Comparison of ENCODE assay signal across 12 mouse cellular contexts in the genomic region with DNA sequence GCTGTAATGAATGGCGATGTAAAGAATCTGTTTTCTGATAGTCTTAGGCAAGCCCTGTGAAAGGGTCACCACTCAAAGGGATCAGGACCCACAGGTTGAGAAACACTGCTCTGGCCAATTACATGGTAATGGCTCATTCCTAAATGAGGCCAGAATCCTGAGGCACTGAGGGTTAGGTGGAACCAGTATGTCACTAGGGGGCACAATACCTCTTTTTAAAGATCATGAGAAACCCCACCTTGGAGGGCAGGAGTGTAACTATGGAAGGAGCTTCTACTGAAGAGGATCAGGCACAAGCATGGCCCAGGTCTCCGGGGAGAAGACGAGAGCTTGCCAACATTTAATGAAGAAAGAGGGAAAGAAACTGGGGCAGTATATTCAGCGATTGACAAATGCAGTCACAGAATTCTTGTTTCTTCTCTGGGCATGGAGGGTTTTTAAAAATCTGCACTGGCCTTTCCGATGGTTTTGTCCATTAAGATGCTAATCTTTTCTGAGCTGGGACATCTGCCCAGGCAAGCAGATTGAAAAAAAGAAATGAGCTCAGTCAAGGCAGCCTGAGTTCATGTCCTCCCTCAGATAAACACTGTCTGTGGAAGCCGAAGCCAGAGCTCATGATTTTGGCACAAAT. TPM values are rescaled to one million over a fixed set of nuclear protein-coding genes. Genes with fewer than 3 reads are reported as not detected.
DNase-seq lines count a peak whose midpoint lies in the region; ATAC-seq and TF ChIP-seq lines count a peak whose summit lies in the region.
"Had no signal": no experiment of that assay in that cellular context is flagged by ENCODE, and none has a peak within 500 bp of the region (broad histone marks: within the 10 kb centered on the region; RNA-seq: fewer than 3 reads in every experiment).

No protein-coding gene starts in this region.

- 0 out of 2 replicates have a peak, but pooled peaks have one; percentile 11 for TF ChIP-seq CTCF in kidney, postnatal 0 days (IDR thresholded peaks at IDR 0.05; ENCODE audit: low read depth)

- peak; percentile 24 for DNase-seq in adrenal gland, postnatal 14 days
- DNase-seq in adrenal gland, postnatal 25 days: no peak
- DNase-seq in kidney, postnatal 0 days (ENCODE audit: low spot score): no peak
- DNase-seq in kidney, adult 18-20 months: no peak
- DNase-seq in 3T3-L1 (ENCODE audit: low read depth, low spot score): peak; percentile 15
- DNase-seq in heart, postnatal 36 days: no peak
- DNase-seq in yolk sac, embryonic 10.5 days (ENCODE audit: low spot score): no peak
- DNase-seq: B cell, adult 2 months had no signal

- no peaks in the 10 kb centered on the region for H3K36me3 ChIP-seq in kidney, postnatal 0 days (ENCODE audit: insufficient read depth, low read length)
- H3K36me3 ChIP-seq in intestine, embryonic 15.5 days: no peaks in the 10 kb centered on the region
- H3K36me3 ChIP-seq: embryonic facial prominence, embryonic 13.5 days had no signal

- WGBS in kidney, postnatal 0 days: 64% methylated on average over 6 of the region's 6 CpGs
- 61% methylated on average over 6 of the region's 6 CpGs for WGBS in intestine, embryonic 15.5 days

- no peak for ATAC-seq in kidney, postnatal 0 days (replicated peaks; ENCODE audit: low FRiP score, low read depth)
- peak; percentile 17 for ATAC-seq in intestine, embryonic 15.5 days

- H3K4me3 ChIP-seq in kidney, postnatal 0 days (replicated peaks; ENCODE audit: low read depth, low read length): no peak overlapping the region
- no peak overlapping the region for H3K4me3 ChIP-seq in intestine, embryonic 15.5 days (replicated peaks)
- H3K4me3 ChIP-seq: embryonic facial prominence, embryonic 13.5 days; midbrain, embryonic 10.5 days had no signal

- no peak overlapping the region for H3K4me2 ChIP-seq in kidney, postnatal 0 days (ENCODE audit: low read length)
- no peak overlapping the region for H3K4me2 ChIP-seq in intestine, embryonic 15.5 days (replicated peaks)
- H3K4me2 ChIP-seq: embryonic facial prominence, embryonic 13.5 days had no signal

- no peak overlapping the region for H3K27ac ChIP-seq in kidney, postnatal 0 days
- peak overlapping the region; percentile 36 for H3K27ac ChIP-seq in intestine, embryonic 15.5 days
- H3K27ac ChIP-seq: embryonic facial prominence, embryonic 13.5 days; liver, embryonic 14.5 days; midbrain, embryonic 10.5 days had no signal

- H3K27me3 ChIP-seq in kidney, postnatal 0 days (ENCODE audit: insufficient read depth, low read length): no peaks in the 10 kb centered on the region
- H3K27me3 ChIP-seq in intestine, embryonic 15.5 days (replicated peaks): no peaks in the 10 kb centered on the region
- H3K27me3 ChIP-seq: embryonic facial prominence, embryonic 13.5 days had no signal

- no peaks in the 10 kb centered on the region for H3K9me3 ChIP-seq in kidney, postnatal 0 days (replicated peaks; ENCODE audit: low read length)
- no peaks in the 10 kb centered on the region for H3K9me3 ChIP-seq in intestine, embryonic 15.5 days
- H3K9me3 ChIP-seq: embryonic facial prominence, embryonic 13.5 days; midbrain, embryonic 10.5 days had no signal

- H3K4me1 ChIP-seq in kidney, postnatal 0 days (replicated peaks; ENCODE audit: insufficient read depth, low read length): no peaks in the 10 kb centered on the region
- H3K4me1 ChIP-seq in intestine, embryonic 15.5 days (replicated peaks): no peaks in the 10 kb centered on the region
- H3K4me1 ChIP-seq: embryonic facial prominence, embryonic 13.5 days had no signal

- intact Hi-C loops in heart, postnatal 36 days (cut with DNase I): loop anchor here (5.0 kb wide), 2 partner anchors 94 to 144 kb away; no protein-coding TSS in a partner anchor

- no peak overlapping the region for H3K9ac ChIP-seq in kidney, postnatal 0 days (ENCODE audit: low read depth, low read length)
- H3K9ac ChIP-seq in intestine, embryonic 15.5 days: no peak overlapping the region
- H3K9ac ChIP-seq: embryonic facial prominence, embryonic 13.5 days; liver, embryonic 14.5 days had no signal

RNA-seq across cellular contexts. Expression of a gene that starts 9.9 kb away (rescaled TPM):
- total RNA-seq in adrenal gland, postnatal 14 days (2021): not detected in 2 replicates
- 0.43 and 0.57 TPM in 2 replicates for total RNA-seq in adrenal gland, postnatal 25 days (2021)
- 0.20 TPM in 1 of 2 replicates, not detected in the other for polyA plus RNA-seq in kidney, postnatal 0 days (2015; fragmentation: Nextera tagmentation; extraction: Ambion mirVana)
- polyA plus RNA-seq in intestine, embryonic 15.5 days (2015; fragmentation: Nextera tagmentation; extraction: Ambion mirVana): 0.05 and 0.08 TPM in 2 replicates
- 1 to 10 TPM; 8.6 to 9.6 TPM for total RNA-seq in heart, postnatal 36 days (2021)
- polyA plus RNA-seq: embryonic facial prominence, embryonic 13.5 days; liver, embryonic 14.5 days; midbrain, embryonic 10.5 days had no signal

RNA-seq across cellular contexts. Expression of a gene that starts 52.3 kb away (rescaled TPM):
- total RNA-seq in adrenal gland, postnatal 14 days (2021): 135 and 224 TPM in 2 replicates
- 53.1 and 72.2 TPM in 2 replicates for total RNA-seq in adrenal gland, postnatal 25 days (2021)
- 4.7 and 5.2 TPM in 2 replicates for polyA plus RNA-seq in kidney, postnatal 0 days (2015; fragmentation: Nextera tagmentation; extraction: Ambion mirVana)
- 7.2 and 8.6 TPM in 2 replicates for polyA plus RNA-seq in intestine, embryonic 15.5 days (2015; fragmentation: Nextera tagmentation; extraction: Ambion mirVana)
- total RNA-seq in heart, postnatal 36 days (2021): 100 to 1,000 TPM; 106 to 172 TPM

Comparison
In these comparisons a context has a peak if more than half of its experiments do, and no peak if none do; other contexts are left out.
1. DNase-seq: peak in adrenal gland, postnatal 14 days (single experiment) and 3T3-L1 (single experiment); none in adrenal gland, postnatal 25 days (single experiment), kidney, postnatal 0 days (single experiment), kidney, adult 18-20 months (single experiment), heart, postnatal 36 days (0 of 2) and yolk sac, embryonic 10.5 days (single experiment).